Mouse (Mus musculus) gonadal fat pad, adult 2 months (tissue): ENCODE measurements around the gene Rxrg. TPM values are rescaled to one million over a fixed set of nuclear protein-coding genes. Genes with fewer than 3 reads are reported as not detected.

Experiments used
- DNase-seq: peaks from one replicate; pipeline ENCODE4 v3.0.0-alpha.2; 2012; ENCODE audit warnings: low read depth
- polyA plus RNA-seq: library from polyadenylated mRNA; depleted of rRNA; stranded (reverse); fragments of >200 nt; gene quantifications from 2 replicates; pipeline ENCODE4 v1.2.3, GENCODE M21; 2012; rRNA removed

Rxrg gene
- polyA plus RNA-seq, 1 experiment = 16.1 TPM

DNA sequence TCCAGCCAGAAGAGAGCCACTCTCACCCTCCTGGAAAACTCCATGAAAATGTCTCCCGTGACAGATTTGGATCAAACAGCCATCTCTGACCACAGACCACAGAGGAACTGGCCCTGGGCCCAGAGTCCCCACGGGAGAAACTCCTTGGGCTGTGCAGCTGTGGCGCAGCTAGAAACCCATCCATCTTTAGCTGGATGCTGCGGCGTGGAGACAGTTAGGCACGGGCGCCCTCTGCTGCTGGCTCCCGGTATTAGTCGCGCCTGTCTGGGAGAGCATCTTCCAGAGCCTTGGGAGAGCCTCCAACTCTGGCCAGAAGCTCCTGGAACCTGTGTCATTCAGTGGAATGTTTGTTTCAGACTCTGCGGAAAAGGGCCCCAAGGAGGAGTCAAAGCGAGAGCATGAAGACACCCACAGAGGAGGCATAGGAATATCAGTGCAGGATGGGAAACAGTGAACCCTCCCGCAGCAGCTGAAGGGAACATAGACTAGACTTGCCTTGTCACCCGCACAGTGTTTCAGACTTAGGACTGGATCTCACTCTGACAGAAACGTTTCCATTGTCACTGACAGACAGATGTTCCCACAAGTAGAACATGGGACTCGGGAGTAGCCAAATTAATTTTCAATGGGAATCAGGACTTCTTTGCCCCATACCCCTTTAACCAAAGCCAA lies 46.8 kb downstream of the Rxrg start:
- DNase-seq = no peak

- DNase-seq = no peak
These were observed 50.5 kb downstream of the Rxrg start for GRCm38 (mm10) chr1:167648670-167649069.

DNA sequence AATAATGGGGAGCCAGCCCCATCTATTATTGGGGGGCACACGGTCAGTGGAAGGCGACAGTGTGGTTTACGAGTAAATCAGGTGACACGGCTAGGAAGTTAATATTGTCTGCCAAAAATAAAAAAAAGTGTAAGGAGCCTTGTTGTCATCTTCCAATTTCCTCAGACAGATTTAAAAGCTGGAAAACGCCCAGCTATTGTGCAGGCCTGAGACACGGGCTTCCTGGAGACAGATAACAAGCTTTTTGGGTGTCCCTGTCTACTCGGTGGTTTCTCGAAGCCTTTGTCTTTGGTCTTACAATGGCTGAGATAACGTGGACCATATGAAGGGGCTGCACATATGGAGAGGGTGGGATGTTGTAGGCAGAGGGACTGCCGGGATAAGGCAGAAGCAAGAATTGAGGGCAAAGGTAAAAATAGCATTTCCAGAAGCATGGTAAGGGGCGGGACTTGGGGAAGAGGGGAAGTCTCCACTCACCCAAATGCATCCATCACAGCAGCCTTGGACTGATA lies 51.0 kb downstream of the Rxrg start:
- DNase-seq = no peak

- DNase-seq = no peak
These were observed 54.2 kb downstream of the Rxrg start for GRCm38 (mm10) chr1:167652336-167652735.

DNA sequence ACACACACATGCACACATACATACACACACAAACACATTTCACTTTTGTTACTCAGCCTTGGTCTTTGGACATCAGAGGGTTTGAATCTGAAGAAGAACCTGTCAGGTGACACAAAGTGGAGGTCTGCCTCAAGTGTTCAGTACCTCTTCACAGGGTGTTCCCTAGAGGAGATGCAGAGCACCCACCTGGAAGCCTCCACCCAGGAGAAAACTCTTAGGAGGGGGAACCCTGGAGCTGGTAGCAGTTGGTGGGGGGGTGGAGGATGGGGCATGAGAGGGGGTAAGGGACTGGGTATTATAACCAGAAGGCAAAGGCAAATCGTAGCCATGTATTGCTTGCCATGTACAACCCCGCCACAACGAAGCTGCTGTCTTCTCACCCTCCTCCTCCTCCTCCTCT lies 60.9 kb downstream of the Rxrg start:
- no peak for DNase-seq

DNA sequence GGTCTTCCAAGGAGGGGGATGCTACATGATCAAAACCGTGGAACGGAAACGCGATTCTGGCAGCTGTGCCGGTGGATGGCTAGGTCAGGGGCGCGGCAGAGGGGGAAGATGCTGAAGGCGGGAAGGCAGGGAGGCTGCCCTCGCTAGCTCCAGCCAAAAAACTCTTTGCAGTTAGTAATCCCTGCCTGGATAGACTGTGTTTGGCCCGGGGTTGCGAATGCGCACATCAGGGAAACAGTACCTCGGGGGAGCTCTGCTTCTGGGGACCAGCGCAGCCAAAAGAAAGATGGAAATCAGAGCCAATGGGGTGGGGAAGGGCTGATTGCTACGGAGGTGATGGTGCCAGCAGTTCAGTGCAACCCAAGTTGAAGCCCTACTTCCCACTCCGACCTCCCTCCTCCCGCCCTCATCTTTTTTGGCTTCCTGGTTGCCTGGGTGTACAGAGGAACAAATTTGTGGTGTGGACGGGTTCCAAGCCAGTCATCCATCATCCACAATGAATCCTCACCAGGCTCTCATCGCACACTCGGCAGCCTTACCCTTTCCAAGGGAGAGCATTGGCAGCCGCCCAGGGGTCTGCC lies 62.4 kb downstream of the Rxrg start:
- DNase-seq = no peak

DNA sequence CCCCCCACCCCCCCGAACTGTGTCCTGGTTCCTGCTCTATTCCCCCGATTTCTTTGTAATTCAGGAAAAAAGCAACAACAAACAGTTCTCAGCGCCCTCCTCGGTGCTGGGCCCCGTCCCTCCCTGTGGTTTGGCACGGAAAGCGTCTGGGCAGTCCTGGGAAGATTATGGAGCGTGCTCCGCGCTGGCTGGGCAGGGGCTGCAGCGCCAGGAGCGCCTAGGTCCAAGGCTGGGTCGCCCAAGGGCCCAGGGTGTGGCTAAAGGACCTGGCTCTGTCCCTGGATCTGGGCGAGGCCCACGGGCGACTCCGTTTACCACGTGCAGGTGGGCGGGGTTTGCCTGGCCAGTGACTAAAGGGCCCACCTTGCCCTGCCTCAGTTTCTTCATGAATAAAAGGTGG lies 62.9 kb downstream of the Rxrg start:
- DNase-seq = no peak

GRCm38 (mm10) chr1:167663136-167663535 lies 65.0 kb downstream of the Rxrg start:
- no peak for DNase-seq

DNA sequence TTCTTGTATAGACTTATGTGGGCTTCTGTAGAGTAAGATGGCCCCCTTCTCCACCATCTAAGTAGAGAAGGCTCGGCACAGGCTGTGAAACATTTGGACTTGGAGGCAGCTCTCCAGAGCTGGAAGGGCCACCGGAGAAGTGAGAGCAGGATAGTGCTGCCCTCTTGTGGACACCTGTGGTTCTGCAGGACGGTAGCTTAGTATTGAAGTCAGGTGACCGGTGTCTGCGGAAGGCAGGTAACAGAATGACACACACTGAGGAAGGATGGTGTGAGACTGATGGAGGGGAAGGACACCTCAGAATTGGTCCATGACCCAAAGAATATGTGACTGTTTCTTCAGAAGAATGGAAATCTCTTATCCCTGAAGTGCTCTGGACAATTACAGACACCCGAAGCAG lies 71.6 kb downstream of the Rxrg start:
- DNase-seq = no peak

DNA sequence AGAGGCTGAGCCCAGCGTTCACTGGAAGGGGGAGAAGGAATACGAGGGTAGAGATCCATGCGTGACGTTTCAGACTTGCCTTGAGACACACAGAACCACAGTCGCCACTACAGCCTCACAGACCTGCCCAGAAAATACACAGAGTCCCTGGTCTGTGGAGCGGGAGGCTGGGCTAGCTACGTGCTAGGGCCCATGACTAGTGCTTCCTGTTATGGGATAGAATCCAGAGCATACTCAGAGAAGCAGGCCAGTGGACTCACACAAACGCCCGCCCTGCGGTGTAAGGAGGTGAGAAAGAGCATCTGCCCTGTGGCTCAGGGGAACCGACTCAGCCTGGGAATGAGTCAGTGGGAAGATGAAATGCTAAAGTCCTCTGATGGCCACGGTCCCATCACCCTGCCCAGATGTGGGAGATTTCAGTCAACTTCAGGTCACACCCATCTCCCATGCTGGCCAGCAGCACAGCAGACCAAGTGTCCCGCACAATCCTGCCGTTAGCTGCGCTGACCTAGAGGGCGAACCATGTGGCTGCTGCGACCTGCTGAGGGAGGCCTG lies 74.3 kb downstream of the Rxrg start:
- DNase-seq = no peak

DNA sequence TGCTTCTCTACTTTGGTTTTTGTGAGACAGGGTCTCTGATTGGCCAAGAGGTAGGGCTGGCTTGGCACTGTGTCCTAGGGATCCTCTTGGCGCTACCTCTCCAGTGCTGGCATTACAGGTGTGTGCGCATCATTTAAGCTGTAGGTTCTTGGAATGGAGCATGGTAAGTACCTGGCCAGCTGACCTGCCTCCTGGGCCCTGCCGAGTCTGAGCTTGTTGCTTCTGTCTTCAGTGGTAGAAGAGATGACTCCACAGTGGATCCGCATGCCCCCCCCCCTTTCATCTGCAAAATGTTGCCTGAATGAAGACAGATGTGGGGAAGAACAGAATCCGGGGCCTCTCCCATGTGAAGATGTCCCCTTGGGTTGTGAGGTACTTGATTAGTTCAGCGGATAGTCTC lies 80.9 kb downstream of the Rxrg start:
- no peak for DNase-seq

GRCm38 (mm10) chr1:167688001-167688346 lies 89.8 kb downstream of the Rxrg start:
- no peak for DNase-seq

- DNase-seq = no peak
These were observed 90.4 kb downstream of the Rxrg start for GRCm38 (mm10) chr1:167688347-167689231.

GRCm38 (mm10) chr1:167689232-167689261 lies 90.9 kb downstream of the Rxrg start, which contains the start of gene Lmx1a:
Lmx1a (plus strand) TSS chr1:167689237.
- no peak for DNase-seq

Other genes starting within 250 kb of the Rxrg start
- 26.5 and 28.1 TPM in 2 replicates for gene Aldh9a1, start 248.4 kb upstream of the Rxrg start, polyA plus RNA-seq
- gene Mgst3, start 204.5 kb upstream of the Rxrg start, polyA plus RNA-seq = 252 and 380 TPM in 2 replicates
- 0.14 and 0.19 TPM in 2 replicates for gene Lrrc52, start 131.6 kb upstream of the Rxrg start, polyA plus RNA-seq
- gene Lmx1a, start 90.9 kb downstream of the Rxrg start, polyA plus RNA-seq = 0.04 TPM in 1 of 2 replicates, not detected in the other